Mouse (Mus musculus) MEL (cell line): ENCODE measurements around the gene Armcx4. TPM values are rescaled to one million over a fixed set of nuclear protein-coding genes. Genes with fewer than 3 reads are reported as not detected.

Source experiments
- DNase-seq: peaks from one replicate; pipeline ENCODE4 v3.0.0; 2011; ENCODE audit warnings: low read depth, low spot score
- H3K27ac ChIP-seq: 2 replicates; pipeline ENCODE4 v1.5.1; 2012; ENCODE audit warnings: low read depth, mild to moderate bottlenecking, control low read depth, low read length, moderate library complexity; ENCODE audit not compliant: control insufficient read depth
- H3K27me3 ChIP-seq, 2 experiments: fragments of 150-350 bp in 1 of 2; sonication (generic) in 1 of 2; 2 replicates each; pipeline ENCODE4 v1.6.1; 2012; ENCODE audit warnings: low read length in 2 of 2, mild to moderate bottlenecking in 2 of 2, improper control_type of control experiment in 1 of 2, moderate library complexity in 1 of 2; ENCODE audit not compliant: insufficient read depth in 2 of 2, control insufficient read depth in 1 of 2
- H3K36me3 ChIP-seq, 2 experiments: 2 replicates each; pipeline ENCODE4 v1.6.1; 2012 to 2014; ENCODE audit warnings: low read length in 2 of 2, improper control_type of control experiment in 1 of 2, inconsistent platforms in 1 of 2, mild to moderate bottlenecking in 1 of 2; ENCODE audit not compliant: insufficient read depth in 2 of 2, control insufficient read depth in 1 of 2
- H3K4me1 ChIP-seq, 2 experiments: fragments of 150-350 bp in 1 of 2; sonication (generic) in 1 of 2; 2 replicates each; pipeline ENCODE4 v1.6.1; 2012; ENCODE audit warnings: low read length in 2 of 2, improper control_type of control experiment in 1 of 2, mild to moderate bottlenecking in 1 of 2; ENCODE audit not compliant: insufficient read depth in 2 of 2, control insufficient read depth in 1 of 2
- H3K4me3 ChIP-seq, 2 experiments: fragments of 150-350 bp in 1 of 2; sonication (generic) in 1 of 2; 2 replicates each; pipeline ENCODE4 v1.5.1; 2012; ENCODE audit warnings: low read depth in 2 of 2, low read length in 2 of 2, mild to moderate bottlenecking in 2 of 2, moderate library complexity in 2 of 2, control low read depth in 1 of 2, improper control_type of control experiment in 1 of 2; ENCODE audit not compliant: control insufficient read depth in 1 of 2, insufficient read depth in 1 of 2
- H3K79me2 ChIP-seq: 2 replicates; pipeline ENCODE4 v1.6.1; 2012; ENCODE audit warnings: mild to moderate bottlenecking, low read length, moderate library complexity; ENCODE audit not compliant: control insufficient read depth, poor library complexity, insufficient read depth
- H3K9ac ChIP-seq: 2 replicates; pipeline ENCODE4 v1.6.1; 2012; ENCODE audit warnings: low read depth, mild to moderate bottlenecking, control low read depth, low read length, moderate library complexity; ENCODE audit not compliant: control insufficient read depth, poor library complexity, severe bottlenecking
- H3K9me3 ChIP-seq: fragments of 150-350 bp; sonication (generic); replicated peaks from 2 replicates; pipeline ENCODE4 v1.6.1; 2012; ENCODE audit warnings: mild to moderate bottlenecking, low read length, improper control_type of control experiment, moderate library complexity; ENCODE audit not compliant: insufficient read depth
- CHD1 ChIP-seq: IDR thresholded peaks from 2 replicates; pipeline ENCODE4 v1.6.1; 2012; ENCODE audit warnings: low read depth, mild to moderate bottlenecking, inconsistent platforms, low read length, improper control_type of control experiment
- CHD2 ChIP-seq: IDR thresholded peaks from 2 replicates; pipeline ENCODE4 v1.6.1; 2011; ENCODE audit warnings: low read length, improper control_type of control experiment
- ETS1 ChIP-seq: IDR thresholded peaks from 2 replicates; pipeline ENCODE4 v1.6.1; 2012; ENCODE audit warnings: low read depth, mild to moderate bottlenecking, inconsistent platforms, low read length, improper control_type of control experiment, moderate library complexity
- JUND ChIP-seq: IDR thresholded peaks from 2 replicates; pipeline ENCODE4 v1.6.1; 2011; ENCODE audit warnings: low read depth, mild to moderate bottlenecking, improper control_type of control experiment, low read length
- KAT2A ChIP-seq: conservative IDR thresholded peaks from 2 replicates; pipeline ENCODE4 v1.6.1; 2012; ENCODE audit warnings: low read depth, low read length, improper control_type of control experiment, inconsistent platforms
- MAFK ChIP-seq: IDR thresholded peaks from 2 replicates; pipeline ENCODE4 v1.6.1; 2011; ENCODE audit warnings: low read depth, mild to moderate bottlenecking, low read length, improper control_type of control experiment, borderline replicate concordance
- MAX ChIP-seq: IDR thresholded peaks from 2 replicates; pipeline ENCODE4 v1.6.1; 2011; ENCODE audit warnings: low read length, improper control_type of control experiment
- MEF2A ChIP-seq: IDR thresholded peaks from 2 replicates; pipeline ENCODE4 v1.6.1; 2014; ENCODE audit warnings: low read depth, mild to moderate bottlenecking, inconsistent platforms, low read length, improper control_type of control experiment; ENCODE audit not compliant: poor library complexity, insufficient replicate concordance, severe bottlenecking; ENCODE audit errors: extremely low read depth
- NELFE ChIP-seq: IDR thresholded peaks from 2 replicates; pipeline ENCODE4 v1.6.1; 2011; ENCODE audit warnings: low read depth, low read length, improper control_type of control experiment
- NRF1 ChIP-seq: IDR thresholded peaks from 2 replicates; pipeline ENCODE4 v1.6.1; 2014; ENCODE audit warnings: low read depth, mild to moderate bottlenecking, inconsistent platforms, low read length, improper control_type of control experiment, moderate library complexity; ENCODE audit not compliant: poor library complexity, insufficient read depth, severe bottlenecking
- POLR2A ChIP-seq, 2 experiments: IDR thresholded peaks; 2 replicates each; pipeline ENCODE4 v1.6.1; 2011 to 2012; ENCODE audit warnings: low read length in 2 of 2, mild to moderate bottlenecking in 2 of 2, control low read depth in 1 of 2, improper control_type of control experiment in 1 of 2, low read depth in 1 of 2, moderate library complexity in 1 of 2; ENCODE audit not compliant: control insufficient read depth in 1 of 2, insufficient read depth in 1 of 2, poor library complexity in 1 of 2
- POLR2AphosphoS2 ChIP-seq: IDR thresholded peaks from 2 replicates; pipeline ENCODE4 v1.6.1; 2011; ENCODE audit warnings: low read length, improper control_type of control experiment
- POLR2AphosphoS5 ChIP-seq: IDR thresholded peaks from 2 replicates; pipeline ENCODE4 v1.6.1; 2012; ENCODE audit warnings: low read depth, borderline replicate concordance, mild to moderate bottlenecking, inconsistent platforms, low read length, moderate library complexity, mixed read lengths
- SIN3A ChIP-seq: IDR thresholded peaks from 2 replicates; pipeline ENCODE4 v1.6.1; 2012; ENCODE audit warnings: low read length, improper control_type of control experiment, inconsistent platforms
- USF2 ChIP-seq, 2 experiments: IDR thresholded peaks; 2 replicates each; pipeline ENCODE4 v1.6.1; 2011 to 2012; ENCODE audit warnings: improper control_type of control experiment in 2 of 2, low read length in 2 of 2, borderline replicate concordance in 1 of 2, inconsistent platforms in 1 of 2, low read depth in 1 of 2, mild to moderate bottlenecking in 1 of 2; ENCODE audit not compliant: insufficient read depth in 1 of 2
- ZNF384 ChIP-seq: IDR thresholded peaks from 2 replicates; pipeline ENCODE4 v1.6.1; 2012; ENCODE audit warnings: low read depth, mild to moderate bottlenecking, inconsistent platforms, low read length, improper control_type of control experiment
- polyA plus RNA-seq, 2 experiments: library from polyadenylated mRNA; stranded (reverse) in 1 of 2; unstranded in 1 of 2; fragments of >175 nt in 1 of 2; fragments of >200 nt in 1 of 2; gene quantifications; 2 replicates each; pipeline versions ENCODE4 v1.2.1 to v1.2.4; 2012; ENCODE audit warnings: low replicate concordance in 2 of 2, low read depth in 1 of 2; ENCODE audit not compliant: insufficient read length in 2 of 2, insufficient read depth in 1 of 2, missing spikeins in 1 of 2
- total RNA-seq: library from RNA; depleted of rRNA; stranded (reverse); fragments of 300-350 nt; gene quantifications from 2 replicates; pipeline ENCODE4 v1.2.3, GENCODE M21; 2012

Armcx4 gene
- total and polyA plus RNA-seq, 3 experiments: not detected

DNA sequence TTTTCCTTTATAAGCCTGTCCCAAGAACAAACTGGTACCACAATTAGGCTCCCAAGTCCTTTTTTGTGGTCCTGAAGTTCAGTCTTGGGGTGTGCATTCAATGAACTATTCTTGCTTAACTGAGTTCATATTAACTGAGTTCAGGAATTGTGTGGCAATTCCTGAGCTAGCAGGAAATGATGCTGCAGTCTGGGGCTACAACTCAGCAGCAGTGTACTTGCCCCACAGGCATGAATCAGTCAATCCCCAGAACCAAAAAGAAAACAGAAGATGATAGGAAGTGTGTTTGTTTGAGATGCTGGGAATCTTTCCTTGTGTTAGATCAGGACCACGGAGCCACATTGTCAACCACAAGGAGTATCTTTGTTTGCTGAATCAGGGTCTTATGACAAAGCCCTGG is 34.3 kb upstream of the Armcx4 start:
- H3K27ac ChIP-seq: no peak overlapping the region
- no peak overlapping the region for H3K9ac ChIP-seq
- H3K4me3 ChIP-seq: no peak overlapping the region
- peaks cover 0 to 5% of the 10 kb centered on the region in 2 experiments; a peak in 2 of 4 replicates for H3K4me1 ChIP-seq
- no peaks in the 10 kb centered on the region for H3K9me3 ChIP-seq
- DNase-seq: no peak
- TF ChIP-seq POLR2AphosphoS2 (no peak), POLR2A (IDR thresholded peaks at IDR 0.05; ENCODE audit: control insufficient read depth in 1 of 2, insufficient read depth in 1 of 2, low read depth in 1 of 2, low read length in 2 of 2, poor library complexity in 1 of 2) (no peak), CHD1 (no peak), JUND (no peak), MAFK (no peak), ETS1 (no peak)
- H3K27me3 ChIP-seq: peaks cover 1 to 2% of the 10 kb centered on the region in 2 experiments; a peak in 2 of 4 replicates
- H3K79me2 ChIP-seq: no peaks in the 10 kb centered on the region
- peaks cover 0 to 1% of the 10 kb centered on the region in 2 experiments; a peak in 2 of 4 replicates for H3K36me3 ChIP-seq

DNA sequence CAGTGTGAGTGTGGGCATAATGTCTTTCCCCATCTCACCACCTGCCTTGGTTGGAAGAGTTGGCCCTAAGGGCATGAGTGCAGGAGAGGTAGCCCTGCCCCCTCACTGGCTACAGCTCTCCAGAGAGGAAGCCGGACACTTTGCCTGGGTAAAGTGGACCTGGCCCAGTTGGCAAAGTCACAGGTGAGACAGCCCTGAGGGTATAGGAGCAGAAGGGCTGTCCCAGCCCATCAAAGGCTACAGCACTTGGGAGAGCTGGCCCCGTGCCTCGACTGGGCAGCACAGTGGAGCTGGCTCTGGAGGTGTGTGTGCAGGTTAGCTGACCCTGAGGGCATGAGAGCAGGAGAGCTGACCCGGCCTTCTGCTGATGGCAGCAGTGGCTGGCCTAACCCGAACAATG is 24.7 kb upstream of the Armcx4 start:
- Histone ChIP-seq H3K36me3 (no peaks in the 10 kb centered on the region), H3K4me1 (no peaks in the 10 kb centered on the region), H3K9ac (no peak overlapping the region)
- no peak for DNase-seq
- TF ChIP-seq KAT2A (no peak), CHD1 (no peak), POLR2AphosphoS5 (no peak), NRF1 (no peak), NELFE (no peak), CHD2 (no peak), JUND (no peak), MAX (no peak), USF2 (IDR thresholded peaks at IDR 0.05; ENCODE audit: borderline replicate concordance in 1 of 2, insufficient read depth in 1 of 2, low read depth in 1 of 2, low read length in 2 of 2) (no peak), SIN3A (no peak), ZNF384 (no peak), MEF2A (no peak)
- TF ChIP-seq, all 39 proteins: peak for 0
- peaks cover 14 to 27% of the 10 kb centered on the region in 2 experiments for H3K27me3 ChIP-seq
- no peaks in the 10 kb centered on the region for H3K9me3 ChIP-seq
- H3K4me3 ChIP-seq: no peak overlapping the region
- H3K79me2 ChIP-seq: no peaks in the 10 kb centered on the region
- no peak overlapping the region for H3K27ac ChIP-seq
